Mouse (Mus musculus): ENCODE results near the gene Erbb3. TPM values are rescaled to one million over a fixed set of nuclear protein-coding genes. Genes with fewer than 3 reads are reported as not detected.

Erbb3 gene
- polyA plus RNA-seq, 1 experiment from 2014 or later: 31.2 TPM

DNA sequence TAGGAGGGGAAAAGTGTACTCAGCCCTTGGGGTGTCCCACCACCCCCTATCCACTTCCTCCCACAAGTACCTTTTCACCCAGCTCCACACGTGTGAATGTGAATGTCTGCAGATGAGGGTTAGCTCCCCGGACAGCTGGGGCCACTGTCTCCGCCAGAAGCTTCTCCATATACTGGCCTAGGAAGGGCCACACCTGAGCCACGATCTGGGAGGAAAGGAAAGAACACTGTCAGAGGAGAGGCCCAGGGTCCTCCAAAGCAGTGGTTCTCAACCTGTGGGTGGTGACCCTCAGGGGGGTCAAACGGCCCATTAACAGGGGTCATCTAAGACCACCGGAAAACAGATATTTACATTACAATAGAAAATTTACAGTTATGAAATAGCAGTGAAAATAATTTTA is 67.1 kb downstream of the Erbb3 start:
- Histone ChIP-seq H3K27ac (ENCODE audit: low read depth) (no peak overlapping the region), H3K4me1 (replicated peaks; ENCODE audit: control insufficient read depth, insufficient read depth, low read length) (peaks cover 9% of the 10 kb centered on the region), H3K9me3 (ENCODE audit: control insufficient read depth, low read length) (no peaks in the 10 kb centered on the region), H3K9ac (ENCODE audit: low read length) (no peak overlapping the region), H3K27me3 (replicated peaks; ENCODE audit: control insufficient read depth, insufficient read depth, low read length) (0 out of 2 replicates have a peak, but pooled peaks cover 3% of the 10 kb centered on the region), H3K4me2 (ENCODE audit: low read length) (no peak overlapping the region), H3K36me3 (ENCODE audit: control insufficient read depth, insufficient read depth, low read length) (peaks cover 28% of the 10 kb centered on the region), H3K4me3 (ENCODE audit: low read depth, low read length) (no peak overlapping the region)
- DNase-seq (ENCODE audit: low spot score): no peak
- no peak for ATAC-seq (replicated peaks; ENCODE audit: low FRiP score, low TSS enrichment, low read depth)
- WGBS: 83% methylated on average over 6 of the region's 6 CpGs

DNA sequence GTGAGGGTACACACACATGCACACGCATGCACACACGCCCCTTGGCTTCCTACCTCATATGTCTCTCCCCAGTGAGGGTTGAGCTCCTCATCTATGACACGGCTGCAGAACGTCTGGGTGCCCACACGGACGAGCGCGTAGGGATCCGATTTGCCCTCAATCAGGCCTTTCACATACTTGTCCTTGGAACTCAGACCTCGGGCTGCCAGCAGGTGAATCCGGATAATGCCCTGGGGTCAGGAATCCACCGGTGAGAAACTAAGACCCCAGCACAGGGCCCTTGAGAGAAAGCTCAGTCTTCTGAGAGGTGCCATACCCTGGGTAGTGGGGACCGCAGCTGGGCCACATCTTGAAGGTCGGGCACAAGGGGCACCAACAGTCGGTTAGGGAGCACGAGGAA is 68.9 kb downstream of the Erbb3 start:
- DNase-seq (ENCODE audit: low spot score): no peak
- no peaks in the 10 kb centered on the region for H3K9me3 ChIP-seq (ENCODE audit: control insufficient read depth, low read length)
- H3K36me3 ChIP-seq (ENCODE audit: control insufficient read depth, insufficient read depth, low read length): peaks cover 37% of the 10 kb centered on the region

GRCm38 (mm10) chr10:128518833-128519232 is 70.6 kb downstream of the Erbb3 start:
- no peak for ATAC-seq (replicated peaks; ENCODE audit: low FRiP score, low TSS enrichment, low read depth)
- H3K9me3 ChIP-seq (ENCODE audit: control insufficient read depth, low read length): no peaks in the 10 kb centered on the region
- no peak overlapping the region for H3K4me3 ChIP-seq (ENCODE audit: low read depth, low read length)
- H3K27me3 ChIP-seq (replicated peaks; ENCODE audit: control insufficient read depth, insufficient read depth, low read length): 0 out of 2 replicates have a peak, but pooled peaks cover 6% of the 10 kb centered on the region
- WGBS: 68% methylated on average over 7 of the region's 7 CpGs
- DNase-seq (ENCODE audit: low spot score): no peak
- no peaks in the 10 kb centered on the region for H3K4me1 ChIP-seq (replicated peaks; ENCODE audit: control insufficient read depth, insufficient read depth, low read length)
- peaks cover 52% of the 10 kb centered on the region for H3K36me3 ChIP-seq (ENCODE audit: control insufficient read depth, insufficient read depth, low read length)
- H3K27ac ChIP-seq (ENCODE audit: low read depth): no peak overlapping the region
- no peak overlapping the region for H3K4me2 ChIP-seq (ENCODE audit: low read length)
- H3K9ac ChIP-seq (ENCODE audit: low read length): no peak overlapping the region

More for the DNA sequence above, 68.9 kb downstream of the Erbb3 start:
- H3K4me1 ChIP-seq (replicated peaks; ENCODE audit: control insufficient read depth, insufficient read depth, low read length): peaks cover 5% of the 10 kb centered on the region
- ATAC-seq (replicated peaks; ENCODE audit: low FRiP score, low TSS enrichment, low read depth): no peak
- no peak overlapping the region for H3K9ac ChIP-seq (ENCODE audit: low read length)
- 0 out of 2 replicates have a peak, but pooled peaks cover 6% of the 10 kb centered on the region for H3K27me3 ChIP-seq (replicated peaks; ENCODE audit: control insufficient read depth, insufficient read depth, low read length)
- no peak overlapping the region for H3K4me3 ChIP-seq (ENCODE audit: low read depth, low read length)
- 91% methylated on average over 16 of the region's 16 CpGs for WGBS
- no peak overlapping the region for H3K27ac ChIP-seq (ENCODE audit: low read depth)
- no peak overlapping the region for H3K4me2 ChIP-seq (ENCODE audit: low read length)

Small RNA genes within 50 kb of the gene (microRNA-seq; reads per million reads assigned to microRNA genes)
- gene Gm47275 (not detected), gene Mir6917 (0.51 reads per million)

Other genes starting within 250 kb of the Erbb3 start
- gene Coq10a, start 220.7 kb downstream of the Erbb3 start, polyA plus RNA-seq (2014; fragmentation: Nextera tagmentation; extraction: Ambion mirVana): 11.0 and 15.7 TPM in 2 replicates
- gene Ankrd52, start 212.5 kb downstream of the Erbb3 start, polyA plus RNA-seq (2014; fragmentation: Nextera tagmentation; extraction: Ambion mirVana): 12.1 and 13.3 TPM in 2 replicates
- gene Slc39a5, start 188.4 kb downstream of the Erbb3 start, polyA plus RNA-seq (2014; fragmentation: Nextera tagmentation; extraction: Ambion mirVana): 47.6 and 56.7 TPM in 2 replicates
- 94.7 and 99.1 TPM in 2 replicates for gene Nabp2, start 178.2 kb downstream of the Erbb3 start, polyA plus RNA-seq (2014; fragmentation: Nextera tagmentation; extraction: Ambion mirVana)
- 30.5 and 36.0 TPM in 2 replicates for gene Rnf41, start 178.0 kb downstream of the Erbb3 start, polyA plus RNA-seq (2014; fragmentation: Nextera tagmentation; extraction: Ambion mirVana)
- 71.9 and 82.2 TPM in 2 replicates for gene Smarcc2, start 130.4 kb downstream of the Erbb3 start, polyA plus RNA-seq (2014; fragmentation: Nextera tagmentation; extraction: Ambion mirVana)
- gene Myl6, start 95.5 kb downstream of the Erbb3 start, polyA plus RNA-seq (2014; fragmentation: Nextera tagmentation; extraction: Ambion mirVana): 1,777 and 1,828 TPM in 2 replicates
- 3.1 TPM in 2 replicates for gene Myl6b, start 91.0 kb downstream of the Erbb3 start, polyA plus RNA-seq (2014; fragmentation: Nextera tagmentation; extraction: Ambion mirVana)
- gene Esyt1, start 63.8 kb downstream of the Erbb3 start, polyA plus RNA-seq (2014; fragmentation: Nextera tagmentation; extraction: Ambion mirVana): 27.3 and 28.0 TPM in 2 replicates
- 11.3 TPM in 2 replicates for gene Zc3h10, start 41.9 kb downstream of the Erbb3 start, polyA plus RNA-seq (2014; fragmentation: Nextera tagmentation; extraction: Ambion mirVana)
- 4,682 and 5,210 TPM in 2 replicates for gene Rpl41, start 40.3 kb downstream of the Erbb3 start, polyA plus RNA-seq (2014; fragmentation: Nextera tagmentation; extraction: Ambion mirVana)
- 248 and 252 TPM in 2 replicates for gene Pa2g4, start 23.7 kb downstream of the Erbb3 start, polyA plus RNA-seq (2014; fragmentation: Nextera tagmentation; extraction: Ambion mirVana)
- gene Rps26, start 37.1 kb upstream of the Erbb3 start, polyA plus RNA-seq (2014; fragmentation: Nextera tagmentation; extraction: Ambion mirVana): 1,095 and 1,163 TPM in 2 replicates
- gene Ikzf4, start 56.3 kb upstream of the Erbb3 start, polyA plus RNA-seq (2014; fragmentation: Nextera tagmentation; extraction: Ambion mirVana): 3.0 and 3.2 TPM in 2 replicates
- gene Suox, start 84.4 kb upstream of the Erbb3 start, polyA plus RNA-seq (2014; fragmentation: Nextera tagmentation; extraction: Ambion mirVana): 9.8 and 12.7 TPM in 2 replicates
- gene Rab5b, start 106.6 kb upstream of the Erbb3 start, polyA plus RNA-seq (2014; fragmentation: Nextera tagmentation; extraction: Ambion mirVana): 59.4 and 64.4 TPM in 2 replicates
- gene Pmel, start 114.5 kb upstream of the Erbb3 start, polyA plus RNA-seq (2014; fragmentation: Nextera tagmentation; extraction: Ambion mirVana): 1.2 TPM in 2 replicates
- gene Cdk2, start 115.4 kb upstream of the Erbb3 start, polyA plus RNA-seq (2014; fragmentation: Nextera tagmentation; extraction: Ambion mirVana): 89.0 and 93.2 TPM in 2 replicates
- 5.9 and 7.7 TPM in 2 replicates for gene Dgka, start 155.2 kb upstream of the Erbb3 start, polyA plus RNA-seq (2014; fragmentation: Nextera tagmentation; extraction: Ambion mirVana)
- 34.2 and 38.5 TPM in 2 replicates for gene Pym1, start 158.2 kb upstream of the Erbb3 start, polyA plus RNA-seq (2014; fragmentation: Nextera tagmentation; extraction: Ambion mirVana)
- gene Mmp19, start 201.3 kb upstream of the Erbb3 start, polyA plus RNA-seq (2014; fragmentation: Nextera tagmentation; extraction: Ambion mirVana): 0.43 and 0.72 TPM in 2 replicates
- 35.5 and 37.7 TPM in 2 replicates for gene Dnajc14, start 214.4 kb upstream of the Erbb3 start, polyA plus RNA-seq (2014; fragmentation: Nextera tagmentation; extraction: Ambion mirVana)
- 13.2 and 16.4 TPM in 2 replicates for gene Tmem198b, start 214.7 kb upstream of the Erbb3 start, polyA plus RNA-seq (2014; fragmentation: Nextera tagmentation; extraction: Ambion mirVana)
- 189 and 203 TPM in 2 replicates for gene Sarnp, start 227.7 kb upstream of the Erbb3 start, polyA plus RNA-seq (2014; fragmentation: Nextera tagmentation; extraction: Ambion mirVana)
- 86.0 and 88.0 TPM in 2 replicates for gene Ormdl2, start 232.0 kb upstream of the Erbb3 start, polyA plus RNA-seq (2014; fragmentation: Nextera tagmentation; extraction: Ambion mirVana)

Measured in intestine, embryonic 14.5 days (tissue).